Mouse (Mus musculus) liver, embryonic 13.5 days (tissue): ENCODE data around the gene Armc9. TPM values are rescaled to one million over a fixed set of nuclear protein-coding genes. Genes with fewer than 3 reads are reported as not detected.

Experiments
- ATAC-seq: fragments of 200-750 bp; cut with Nextera tagmentation; 2 replicates; pipeline ENCODE4 v1.8.0; 2017; ENCODE audit warnings: low read depth, mild to moderate bottlenecking, moderate number of reproducible peaks, moderate library complexity
- DNase-seq: peaks from one replicate; pipeline ENCODE4 v3.0.0; 2022
- H3K27ac ChIP-seq: fragments of 300-500 bp; sonication (generic); 2 replicates; pipeline ENCODE4 v1.5.1; 2015; ENCODE audit warnings: moderate library complexity, mild to moderate bottlenecking, inconsistent platforms
- H3K27me3 ChIP-seq: fragments of 300-500 bp; sonication (generic); 2 replicates; pipeline ENCODE4 v1.6.1; 2015; ENCODE audit warnings: mild to moderate bottlenecking, inconsistent platforms
- H3K36me3 ChIP-seq: fragments of 300-500 bp; sonication (generic); 2 replicates; pipeline ENCODE4 v1.6.1; 2015; ENCODE audit warnings: mild to moderate bottlenecking, inconsistent platforms
- H3K4me1 ChIP-seq: fragments of 300-500 bp; sonication (generic); replicated peaks from 2 replicates; pipeline ENCODE4 v1.6.1; 2015; ENCODE audit warnings: inconsistent platforms
- H3K4me2 ChIP-seq: fragments of 300-500 bp; sonication (generic); 2 replicates; pipeline ENCODE4 v1.6.1; 2015; ENCODE audit warnings: inconsistent platforms, mild to moderate bottlenecking, moderate library complexity
- H3K4me3 ChIP-seq: fragments of 300-500 bp; sonication (generic); replicated peaks from 2 replicates; pipeline ENCODE4 v1.5.1; 2015; ENCODE audit warnings: mild to moderate bottlenecking, inconsistent platforms
- H3K9ac ChIP-seq: fragments of 300-500 bp; sonication (generic); 2 replicates; pipeline ENCODE4 v1.6.1; 2015; ENCODE audit warnings: mild to moderate bottlenecking, inconsistent platforms
- H3K9me3 ChIP-seq: fragments of 300-500 bp; sonication (generic); replicated peaks from 2 replicates; pipeline ENCODE4 v1.6.1; 2016; ENCODE audit warnings: inconsistent platforms
- WGBS: fragments of 180-500 bp; shearing (Covaris S2); methylation state at CpG from one replicate; pipeline ENCODE4 v1.1.7; 2015; ENCODE audit not compliant: insufficient replicate concordance; 5-methylcytosine and 5-hydroxymethylcytosine counted together
- polyA plus RNA-seq: library from polyadenylated mRNA; unstranded; fragments of >200 nt; fragmentation: Nextera tagmentation; extraction: Ambion mirVana; gene quantifications from 2 replicates; pipeline ENCODE4 v1.2.1, GENCODE M21; 2015

The Armc9 gene
- polyA plus RNA-seq, 1 experiment from 2014 or later: 11.7 TPM

- no peaks in the 10 kb centered on the region for H3K9me3 ChIP-seq
- no peak overlapping the region for H3K27ac ChIP-seq
- no peaks in the 10 kb centered on the region for H3K36me3 ChIP-seq
- H3K4me1 ChIP-seq: no peaks in the 10 kb centered on the region; the same call in 1 of the 2 replicates
- DNase-seq (no peak), ATAC-seq (no peak)
- H3K4me2 ChIP-seq: no peak overlapping the region
- H3K9ac ChIP-seq: no peak overlapping the region
- H3K4me3 ChIP-seq: no peak overlapping the region
- H3K27me3 ChIP-seq: no peaks in the 10 kb centered on the region
- 77% methylated on average over 11 of the region's 11 CpGs for WGBS
These were observed 127.4 kb downstream of the Armc9 start for GRCm38 (mm10) chr1:86281781-86282536.

GRCm38 (mm10) chr1:86284101-86284500 is 129.5 kb downstream of the Armc9 start:
- Histone ChIP-seq H3K4me3 (no peak overlapping the region), H3K27me3 (no peaks in the 10 kb centered on the region), H3K36me3 (no peaks in the 10 kb centered on the region), H3K27ac (no peak overlapping the region), H3K9me3 (no peaks in the 10 kb centered on the region), H3K9ac (no peak overlapping the region), H3K4me1 (no peaks in the 10 kb centered on the region; the same call in 1 of the 2 replicates), H3K4me2 (no peak overlapping the region)
- WGBS: 76% methylated on average over 5 of the region's 5 CpGs
- no peak for DNase-seq
- ATAC-seq: no peak

- 47% methylated on average over 6 of the region's 6 CpGs for WGBS
These were observed 130.7 kb downstream of the Armc9 start for GRCm38 (mm10) chr1:86285295-86285694.

GRCm38 (mm10) chr1:86287473-86287872 is 132.9 kb downstream of the Armc9 start:
- Histone ChIP-seq H3K9me3 (no peaks in the 10 kb centered on the region), H3K36me3 (no peaks in the 10 kb centered on the region), H3K4me1 (no peaks in the 10 kb centered on the region), H3K27me3 (no peaks in the 10 kb centered on the region), H3K9ac (no peak overlapping the region), H3K27ac (no peak overlapping the region), H3K4me2 (no peak overlapping the region), H3K4me3 (no peak overlapping the region)
- no peak for DNase-seq
- no peak for ATAC-seq
- WGBS: 73% methylated on average over 4 of the region's 4 CpGs

More at GRCm38 (mm10) chr1:86285295-86285694, 130.7 kb downstream of the Armc9 start:
- no peaks in the 10 kb centered on the region for H3K27me3 ChIP-seq
- no peaks in the 10 kb centered on the region for H3K36me3 ChIP-seq
- H3K9ac ChIP-seq: no peak overlapping the region
- DNase-seq: no peak
- H3K9me3 ChIP-seq: no peaks in the 10 kb centered on the region
- H3K4me1 ChIP-seq: no peaks in the 10 kb centered on the region
- ATAC-seq: no peak
- H3K4me2 ChIP-seq: no peak overlapping the region
- no peak overlapping the region for H3K4me3 ChIP-seq
- H3K27ac ChIP-seq: no peak overlapping the region

GRCm38 (mm10) chr1:86290452-86290851 is 135.9 kb downstream of the Armc9 start:
- WGBS: 54% methylated on average over 3 of the region's 3 CpGs
- H3K4me2 ChIP-seq: no peak overlapping the region
- no peaks in the 10 kb centered on the region for H3K9me3 ChIP-seq

GRCm38 (mm10) chr1:86293091-86293490 is 138.5 kb downstream of the Armc9 start:
- 73% methylated on average over 3 of the region's 3 CpGs for WGBS
- H3K4me1 ChIP-seq: no peaks in the 10 kb centered on the region
- H3K4me2 ChIP-seq: no peak overlapping the region
- H3K4me3 ChIP-seq: no peak overlapping the region
- H3K9ac ChIP-seq: no peak overlapping the region
- no peak overlapping the region for H3K27ac ChIP-seq
- ATAC-seq: no peak
- DNase-seq: no peak
- H3K36me3 ChIP-seq: no peaks in the 10 kb centered on the region
- no peaks in the 10 kb centered on the region for H3K27me3 ChIP-seq
- no peaks in the 10 kb centered on the region for H3K9me3 ChIP-seq

More at GRCm38 (mm10) chr1:86290452-86290851, 135.9 kb downstream of the Armc9 start:
- no peaks in the 10 kb centered on the region for H3K36me3 ChIP-seq
- no peaks in the 10 kb centered on the region for H3K4me1 ChIP-seq
- DNase-seq: no peak
- H3K9ac ChIP-seq: no peak overlapping the region
- H3K4me3 ChIP-seq: no peak overlapping the region
- H3K27me3 ChIP-seq: no peaks in the 10 kb centered on the region
- H3K27ac ChIP-seq: no peak overlapping the region
- ATAC-seq: no peak

GRCm38 (mm10) chr1:86293868-86294267 is 139.3 kb downstream of the Armc9 start:
- ATAC-seq (no peak), DNase-seq (no peak)
- Histone ChIP-seq H3K9ac (no peak overlapping the region), H3K4me2 (no peak overlapping the region), H3K4me1 (peaks cover 5% of the 10 kb centered on the region; the same call in 1 of the 2 replicates), H3K36me3 (no peaks in the 10 kb centered on the region), H3K4me3 (no peak overlapping the region), H3K9me3 (no peaks in the 10 kb centered on the region), H3K27ac (no peak overlapping the region), H3K27me3 (no peaks in the 10 kb centered on the region)
- WGBS: 83% methylated on average over 5 of the region's 5 CpGs

GRCm38 (mm10) chr1:86294472-86294871 is 139.9 kb downstream of the Armc9 start:
- Histone ChIP-seq H3K9ac (no peak overlapping the region), H3K4me2 (no peak overlapping the region), H3K27ac (no peak overlapping the region), H3K36me3 (no peaks in the 10 kb centered on the region), H3K4me3 (no peak overlapping the region), H3K9me3 (no peaks in the 10 kb centered on the region), H3K4me1 (peaks cover 5% of the 10 kb centered on the region; the same call in 1 of the 2 replicates), H3K27me3 (no peaks in the 10 kb centered on the region)
- ATAC-seq (no peak), DNase-seq (no peak)
- 78% methylated on average over 4 of the region's 4 CpGs for WGBS

- Histone ChIP-seq H3K4me2 (no peak overlapping the region), H3K4me3 (no peak overlapping the region), H3K9me3 (no peaks in the 10 kb centered on the region), H3K27me3 (peaks cover 28% of the 10 kb centered on the region), H3K4me1 (peaks cover 51% of the 10 kb centered on the region), H3K36me3 (no peaks in the 10 kb centered on the region), H3K27ac (no peak overlapping the region), H3K9ac (no peak overlapping the region)
- DNase-seq (no peak), ATAC-seq (no peak)
- WGBS: 83% methylated on average over 2 of the region's 2 CpGs
These were observed 145.5 kb downstream of the Armc9 start for GRCm38 (mm10) chr1:86300093-86300492.

- DNase-seq: no peak
- no peak overlapping the region for H3K4me3 ChIP-seq
- WGBS: 33% methylated on average over 7 of the region's 7 CpGs
- H3K4me2 ChIP-seq: no peak overlapping the region
- H3K27me3 ChIP-seq: peaks cover 32% of the 10 kb centered on the region
- ATAC-seq: no peak
- no peaks in the 10 kb centered on the region for H3K36me3 ChIP-seq
- H3K27ac ChIP-seq: no peak overlapping the region
- peaks cover 51% of the 10 kb centered on the region for H3K4me1 ChIP-seq
- no peak overlapping the region for H3K9ac ChIP-seq
- no peaks in the 10 kb centered on the region for H3K9me3 ChIP-seq
These were observed 146.2 kb downstream of the Armc9 start for GRCm38 (mm10) chr1:86300731-86301130.

- ATAC-seq: no peak; the same call in 1 of the 2 replicates
- no peaks in the 10 kb centered on the region for H3K9me3 ChIP-seq
- DNase-seq: no peak
- H3K27me3 ChIP-seq: peaks cover 32% of the 10 kb centered on the region
- no peaks in the 10 kb centered on the region for H3K36me3 ChIP-seq
- no peak overlapping the region for H3K4me2 ChIP-seq
- no peak overlapping the region for H3K9ac ChIP-seq
- no peak overlapping the region for H3K4me3 ChIP-seq
- no peak overlapping the region for H3K27ac ChIP-seq
- WGBS: 29% methylated on average over 6 of the region's 6 CpGs
- H3K4me1 ChIP-seq: peaks cover 51% of the 10 kb centered on the region
These were observed 146.9 kb downstream of the Armc9 start for GRCm38 (mm10) chr1:86301221-86302091.
